Mouse (Mus musculus): Measurements from ENCODE around the gene Stk31. TPM values are rescaled to one million over a fixed set of nuclear protein-coding genes. Genes with fewer than 3 reads are reported as not detected.
"Not testable (repeated sequence)": the region's sequence is repeated elsewhere in the genome, so short reads cannot be mapped to it uniquely, and the experiment has no call there.

Gene Stk31
- total RNA-seq (2021): under 1 TPM; 0.14 to 0.45 TPM
- long read RNA-seq, experiment 1, partial matches to known transcripts: 0 of 1 reads
- long read RNA-seq, experiment 1, other reads (novel, unspliced or antisense): 1 of 1 reads
- long read RNA-seq, experiment 2, partial matches to known transcripts: 0 of 1 reads
- long read RNA-seq, experiment 2, other reads (novel, unspliced or antisense): 1 of 1 reads

DNA sequence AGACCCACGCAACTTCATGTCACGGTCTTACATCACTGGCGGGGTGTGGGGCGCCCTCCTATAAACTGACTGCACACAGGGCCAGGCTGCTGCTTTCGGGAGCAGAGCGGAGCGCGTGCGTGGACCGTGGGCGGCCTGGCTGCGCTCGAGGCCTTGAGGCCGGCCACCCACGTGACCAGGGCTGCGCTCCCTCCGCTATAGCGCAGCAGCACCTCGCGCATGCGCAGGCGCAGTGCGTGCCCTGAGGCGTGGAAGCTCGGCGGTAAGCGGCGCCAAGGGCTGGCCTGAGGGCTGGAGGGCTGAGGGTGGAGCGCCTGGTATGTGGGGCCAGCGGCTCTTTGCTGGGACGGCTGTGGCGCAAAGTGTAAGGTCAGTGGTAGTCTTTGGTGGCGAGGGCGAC is at the start of gene Stk31:
TSS of gene Stk31 (plus strand) at position 289 of the 400 bp plus-strand sequence.
- peak; percentile 27 for DNase-seq

DNA sequence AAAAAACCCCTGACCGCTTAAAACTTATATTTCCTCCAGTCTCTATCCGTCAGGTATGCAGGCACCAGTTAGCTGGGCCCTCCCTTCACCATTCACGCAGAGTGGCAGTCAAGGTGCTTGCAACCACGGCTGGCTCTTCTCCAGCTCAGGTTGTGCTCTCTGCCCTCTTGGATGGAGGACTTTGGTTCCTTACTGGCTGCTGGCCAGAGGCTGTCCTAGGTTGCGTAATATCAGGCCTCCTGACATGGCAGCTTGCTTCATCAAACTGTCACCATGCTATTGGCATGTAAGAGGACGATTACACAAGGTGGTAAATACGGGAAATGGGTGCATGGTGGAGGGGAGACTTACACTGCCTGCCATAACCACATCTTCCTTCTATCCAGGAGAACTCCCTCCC is 45.6 kb upstream of the Stk31 start:
- DNase-seq: no peak

DNA sequence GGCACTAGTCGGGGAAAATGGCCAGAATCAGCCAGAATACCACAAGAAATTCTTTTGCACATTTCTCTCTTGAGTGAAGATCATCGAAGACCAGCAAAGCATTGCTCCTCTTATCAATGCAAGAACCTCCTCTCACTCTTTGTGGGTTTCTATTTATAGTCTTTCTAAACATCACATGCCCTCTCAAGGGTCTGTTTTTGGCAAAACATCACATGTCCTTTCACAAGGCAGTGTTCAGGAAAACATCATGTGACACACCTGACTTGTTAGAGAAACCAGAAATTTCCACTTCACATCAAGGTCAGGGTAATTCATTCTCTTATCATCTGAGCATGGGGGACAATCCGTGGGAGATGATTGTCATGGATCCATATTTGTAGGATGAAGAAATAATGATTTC is 40.8 kb upstream of the Stk31 start:
- no peak for DNase-seq

DNA sequence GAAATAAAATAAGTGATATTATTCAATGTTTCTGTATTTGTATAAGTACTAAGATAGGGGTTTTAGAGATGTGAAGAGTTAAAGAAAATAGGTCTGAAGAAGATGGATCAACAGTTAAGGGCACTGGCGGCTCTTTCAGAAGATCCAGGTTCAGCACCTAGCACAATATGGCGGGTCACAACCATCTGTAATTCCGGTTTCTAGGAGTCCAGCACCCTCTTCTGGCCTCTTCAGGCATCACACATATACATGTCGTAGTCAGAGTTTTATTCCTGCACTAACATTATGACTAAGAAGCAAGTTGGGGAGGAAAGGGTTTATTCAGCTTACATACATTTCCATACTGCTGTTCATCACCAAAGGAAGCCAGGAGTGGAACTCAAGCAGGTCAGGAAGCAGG is 40.2 kb upstream of the Stk31 start:
- DNase-seq: no peak

DNA sequence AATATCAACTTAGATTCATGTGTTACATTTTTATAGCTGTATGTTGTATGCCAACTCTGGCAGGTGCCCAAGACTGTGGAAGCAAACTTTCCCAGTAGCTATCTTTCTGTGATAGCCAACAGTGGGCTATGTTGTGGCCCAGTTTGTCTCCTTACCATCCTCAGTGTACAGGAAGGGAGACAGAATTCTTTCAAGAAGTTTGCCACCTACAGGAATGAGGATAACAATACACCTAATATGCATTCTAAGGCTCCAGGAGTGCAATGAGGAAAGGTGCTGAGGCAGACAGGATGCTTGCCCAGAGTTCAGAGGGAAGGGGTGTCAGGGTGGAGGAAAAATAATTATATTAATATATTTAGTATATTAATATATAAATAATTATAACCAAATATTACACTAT is 35.0 kb upstream of the Stk31 start:
- no peak for DNase-seq

DNA sequence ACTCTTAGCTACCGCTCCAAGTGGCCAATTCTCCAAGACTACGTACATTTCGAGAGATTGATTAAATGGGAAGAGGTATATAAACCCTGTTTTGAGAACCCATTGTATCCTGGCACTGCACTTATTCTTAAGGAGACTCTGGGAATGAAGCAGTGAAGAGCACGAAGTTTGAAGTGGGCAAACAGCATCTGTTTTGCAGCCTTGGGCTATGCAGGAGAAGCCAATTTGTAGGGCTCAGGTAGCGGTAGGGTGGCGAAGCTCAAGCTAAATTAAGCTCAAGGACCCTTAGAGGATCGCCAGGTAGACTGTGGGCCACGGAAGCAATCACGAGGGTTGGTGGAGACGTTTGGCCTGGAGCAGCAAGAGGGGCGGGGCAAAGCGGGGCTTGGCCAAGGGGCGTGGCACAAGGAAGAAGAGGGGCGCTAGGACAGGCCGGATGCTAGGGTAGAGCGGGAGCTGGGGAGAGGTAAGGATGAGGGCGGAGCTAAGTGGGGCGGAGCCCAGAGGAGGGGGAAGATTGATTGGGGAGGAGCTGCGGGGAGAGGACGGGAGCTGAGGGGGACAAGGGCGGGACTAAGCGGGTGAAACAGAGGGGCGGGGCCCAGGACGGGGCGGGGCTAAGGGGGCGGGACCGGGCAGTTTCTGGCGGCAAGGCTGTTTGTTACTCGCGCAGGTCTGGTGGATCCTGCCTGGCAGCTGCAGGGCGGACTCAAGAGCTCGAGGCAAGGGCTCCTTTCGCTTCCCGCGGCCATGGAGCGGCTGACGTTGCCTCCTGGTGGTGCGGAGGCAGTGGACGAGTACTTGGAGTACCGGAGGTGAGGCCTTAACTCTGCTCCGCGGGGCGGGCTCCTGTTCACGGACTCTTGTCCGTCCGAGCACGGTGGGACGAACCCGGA is 28.0 kb upstream of the Stk31 start, which contains the start of gene Fam221a:
TSS of gene Fam221a (plus strand) at position 581 of the 896 bp plus-strand sequence.
- DNase-seq: peak; percentile 75

DNA sequence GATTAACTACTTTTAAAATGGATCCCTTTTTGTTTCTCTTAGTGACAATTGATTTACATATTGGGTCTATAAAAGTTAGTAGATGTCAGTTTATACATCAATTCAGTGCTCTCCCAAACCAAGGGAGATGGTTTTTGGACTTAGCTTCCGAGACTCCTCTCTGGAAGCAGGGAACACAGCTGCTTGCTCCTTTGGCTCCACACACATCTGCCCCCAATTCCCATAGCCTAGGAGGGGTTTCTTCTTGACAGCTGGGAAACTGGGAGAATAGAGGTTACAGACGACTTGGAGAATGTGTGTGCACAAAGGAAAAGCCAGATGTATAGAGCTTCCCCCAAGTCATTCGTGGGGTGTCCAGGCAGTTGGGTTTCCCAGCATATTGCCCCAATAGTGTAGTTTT is 27.2 kb upstream of the Stk31 start:
- DNase-seq: no peak

DNA sequence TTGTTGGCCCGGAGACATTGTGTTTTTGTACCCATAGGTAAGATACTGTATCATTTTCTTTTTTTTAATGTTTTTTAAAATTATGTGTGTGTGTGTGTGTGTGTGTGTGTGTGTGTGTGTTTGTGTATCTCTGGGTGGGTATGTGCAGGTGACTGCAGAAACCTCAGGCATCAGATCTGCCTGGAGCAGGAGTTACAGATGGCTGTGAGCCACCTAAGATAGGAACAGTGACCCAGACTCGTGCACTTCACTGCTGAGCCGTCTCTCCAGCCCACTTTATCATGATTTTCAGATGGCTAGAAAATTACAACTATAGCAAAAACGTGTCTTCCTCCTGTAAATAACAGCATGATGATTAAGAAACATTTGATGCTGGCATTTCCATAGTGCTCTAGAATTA is 22.7 kb upstream of the Stk31 start:
- DNase-seq: no peak

DNA sequence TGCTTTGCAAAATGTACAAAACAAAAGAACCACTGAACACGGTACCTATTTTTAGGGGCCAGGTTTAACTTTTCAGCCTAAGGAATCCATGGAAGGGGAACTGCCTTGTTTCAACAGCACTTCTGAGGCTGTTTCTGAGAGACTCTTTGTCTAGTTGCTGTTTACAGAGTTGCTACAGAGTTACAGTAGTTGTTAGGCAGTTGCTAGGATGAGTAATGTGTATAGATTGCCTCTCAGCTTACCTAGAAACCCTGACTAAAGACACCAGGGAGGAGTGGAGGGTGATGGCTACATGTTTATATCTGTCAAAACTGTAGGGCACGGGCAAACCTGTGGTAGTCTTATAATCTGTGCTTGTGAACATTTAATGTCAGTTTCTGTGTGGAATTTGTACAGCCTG is 21.5 kb upstream of the Stk31 start:
- no peak for DNase-seq

DNA sequence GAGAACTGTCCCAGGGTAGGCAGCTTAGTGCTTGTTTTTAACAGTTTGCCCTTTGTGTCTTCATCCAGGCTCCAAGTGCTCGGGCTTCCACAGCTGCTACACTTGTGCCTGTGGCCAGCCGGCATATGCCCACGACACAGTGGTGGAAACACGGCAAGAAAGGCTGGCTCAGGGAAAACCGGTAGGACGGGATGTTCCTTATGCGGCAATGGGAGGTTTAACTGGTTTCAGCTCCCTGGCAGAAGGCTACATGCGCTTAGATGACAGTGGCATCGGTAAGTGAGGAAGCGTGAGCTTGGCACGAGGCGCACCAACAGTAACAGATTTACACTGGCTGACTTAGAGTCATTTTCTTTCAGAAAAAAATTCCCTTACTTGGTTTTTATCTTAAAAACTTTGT is 17.1 kb upstream of the Stk31 start:
- no peak for DNase-seq

DNA sequence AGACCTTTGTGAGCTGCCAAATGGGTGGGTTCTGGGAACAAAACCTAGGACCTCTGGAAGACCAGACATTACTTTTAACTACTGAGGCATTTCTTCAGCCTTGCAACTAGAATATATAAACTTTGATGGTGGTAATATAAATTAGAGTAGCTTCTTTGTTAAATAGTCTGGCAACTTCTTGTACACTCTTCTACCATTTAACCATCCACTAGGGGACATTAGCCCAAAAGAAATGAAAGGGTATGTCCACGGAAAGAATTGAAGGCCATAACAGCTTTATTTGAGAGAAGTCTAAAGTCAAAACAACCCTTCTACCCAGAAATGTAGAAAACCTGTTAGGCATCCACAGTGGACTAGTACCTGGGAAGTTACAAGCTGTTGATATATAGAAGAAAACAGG is 1.1 kb upstream of the Stk31 start:
- DNase-seq: no peak

DNA sequence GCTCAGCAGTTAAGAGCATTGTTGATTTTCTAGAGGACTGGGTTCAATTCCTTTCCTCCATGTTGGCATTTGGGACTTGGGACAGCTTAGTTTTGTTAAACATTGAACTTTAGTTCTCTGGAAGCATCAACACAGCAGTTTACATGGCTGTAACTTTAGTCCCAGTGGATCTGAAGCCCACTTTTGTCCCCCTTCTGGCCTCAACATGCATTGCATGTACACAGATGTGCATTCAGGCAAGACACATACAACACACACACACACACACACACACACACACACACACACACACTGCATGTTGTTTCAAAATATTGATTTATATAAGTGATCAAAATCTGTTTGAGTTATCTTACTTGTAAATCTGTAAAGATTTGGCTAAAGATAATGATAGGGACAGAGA is 2.1 kb downstream of the Stk31 start:
- no peak for DNase-seq

DNA sequence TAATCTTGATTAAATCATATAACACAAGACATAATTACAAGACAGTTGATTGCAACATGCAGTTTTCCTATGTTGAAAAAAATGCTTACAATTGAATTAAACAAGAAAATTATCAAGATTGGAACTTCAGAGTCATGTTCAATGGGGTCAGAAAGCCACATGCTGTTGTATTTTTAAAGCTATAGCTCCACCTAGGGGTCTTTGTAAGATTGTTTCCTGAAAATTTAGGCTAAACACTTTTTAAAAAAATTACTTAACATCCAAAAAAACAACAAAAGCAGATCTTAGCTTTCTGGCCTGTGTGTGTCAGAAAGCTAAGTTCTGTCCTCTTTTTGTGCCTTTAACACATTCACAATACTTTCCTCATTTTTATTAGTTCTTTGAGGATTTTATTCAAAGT is 3.0 kb downstream of the Stk31 start:
- DNase-seq: no peak

DNA sequence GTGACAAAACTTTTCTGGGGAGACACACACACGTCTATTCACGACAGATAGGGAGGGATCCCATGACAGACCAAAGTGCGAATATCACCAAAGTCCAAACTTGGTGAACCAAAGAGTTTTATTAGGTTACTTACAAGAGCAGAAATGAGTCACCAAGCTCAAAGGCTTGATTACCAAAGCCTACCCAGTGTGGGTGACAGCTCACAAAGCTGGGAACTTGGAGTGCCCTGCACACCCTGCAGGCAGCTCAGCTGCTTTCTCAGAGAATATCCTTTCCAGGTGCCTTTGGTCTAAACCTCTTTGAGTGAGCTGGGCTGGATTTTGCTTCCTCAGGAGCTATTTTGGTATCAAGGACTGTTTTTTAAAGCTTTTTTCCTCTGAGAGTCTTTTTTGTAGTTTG is 15.4 kb downstream of the Stk31 start:
- DNase-seq: no peak

DNA sequence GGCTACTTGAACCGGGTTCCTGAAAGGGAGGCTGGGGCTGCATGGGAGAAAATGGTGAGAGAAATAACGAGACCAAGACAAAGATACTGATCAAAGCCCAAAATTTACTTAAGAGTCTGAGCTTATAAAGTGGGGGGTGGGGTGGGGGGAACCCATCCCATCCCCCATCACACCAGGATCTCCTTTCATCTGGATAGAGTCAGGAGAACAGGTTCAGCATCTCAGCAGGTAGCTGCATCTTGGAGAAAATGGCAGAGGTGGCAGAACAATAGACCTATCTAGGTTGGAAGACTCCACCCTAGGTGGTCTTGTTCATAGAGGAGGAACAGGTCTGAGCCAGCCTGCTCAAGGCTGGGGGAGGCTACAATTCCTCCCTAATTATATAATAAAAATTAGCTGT is 17.6 kb downstream of the Stk31 start:
- not testable (repeated sequence) for DNase-seq

DNA sequence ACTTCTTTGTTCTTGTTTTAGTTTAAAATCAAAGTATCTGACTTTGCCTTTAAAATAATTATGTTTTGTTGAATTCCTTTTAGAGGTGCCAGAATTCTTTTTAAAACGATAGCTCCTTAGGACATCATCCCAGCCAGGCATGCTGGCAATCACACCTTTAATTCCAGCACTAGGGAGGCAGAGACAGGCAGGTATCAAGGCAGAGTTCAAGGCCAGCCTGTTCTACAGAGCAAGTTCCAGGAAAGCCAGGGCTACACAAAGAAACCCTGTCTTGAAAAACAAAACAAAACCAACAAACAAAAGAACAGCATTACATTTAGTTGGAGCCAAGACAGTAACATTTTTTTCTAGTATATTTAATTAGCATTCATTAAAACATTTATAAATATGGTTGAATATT is 20.6 kb downstream of the Stk31 start:
- DNase-seq: no peak

DNA sequence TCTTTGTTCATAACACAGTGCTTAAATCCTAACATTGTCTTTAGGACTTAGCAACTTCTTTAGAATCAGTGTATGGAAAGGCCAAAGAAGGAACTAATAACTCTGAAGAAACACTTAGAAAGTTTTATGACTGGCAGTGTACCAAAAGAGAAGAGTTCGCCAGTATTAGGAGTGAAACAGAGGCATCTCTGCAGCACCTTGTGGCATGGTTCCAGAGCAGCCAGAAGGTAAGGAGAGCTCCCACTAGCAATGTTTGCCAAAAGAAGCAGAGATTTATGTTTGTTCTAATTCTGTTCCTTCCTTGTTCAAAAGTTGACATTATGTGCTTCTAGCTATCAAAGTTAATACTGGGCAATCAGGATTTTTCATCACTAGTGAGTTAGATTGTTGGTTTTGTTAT is 41.9 kb downstream of the Stk31 start:
- no peak for DNase-seq

DNA sequence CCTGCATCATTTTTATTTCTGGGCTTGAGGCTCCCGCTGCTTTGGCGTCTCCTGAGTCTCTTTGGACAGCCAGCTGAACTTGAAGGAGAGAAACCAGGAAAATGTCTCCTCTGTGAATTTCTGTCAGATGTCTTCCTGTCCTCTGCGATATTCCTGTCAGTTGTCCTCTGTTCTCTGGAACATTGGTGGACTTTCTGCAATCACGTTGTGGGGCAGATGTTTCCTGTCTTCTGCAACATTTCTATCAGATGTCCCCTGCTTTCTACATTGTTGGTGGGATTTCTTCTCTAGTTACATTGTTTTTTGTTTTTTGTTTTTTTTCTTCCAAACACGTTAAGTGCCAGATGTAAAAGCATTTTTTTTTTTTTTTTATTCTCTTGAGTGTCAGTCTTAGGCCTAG is 62.7 kb downstream of the Stk31 start:
- no peak for DNase-seq

DNA sequence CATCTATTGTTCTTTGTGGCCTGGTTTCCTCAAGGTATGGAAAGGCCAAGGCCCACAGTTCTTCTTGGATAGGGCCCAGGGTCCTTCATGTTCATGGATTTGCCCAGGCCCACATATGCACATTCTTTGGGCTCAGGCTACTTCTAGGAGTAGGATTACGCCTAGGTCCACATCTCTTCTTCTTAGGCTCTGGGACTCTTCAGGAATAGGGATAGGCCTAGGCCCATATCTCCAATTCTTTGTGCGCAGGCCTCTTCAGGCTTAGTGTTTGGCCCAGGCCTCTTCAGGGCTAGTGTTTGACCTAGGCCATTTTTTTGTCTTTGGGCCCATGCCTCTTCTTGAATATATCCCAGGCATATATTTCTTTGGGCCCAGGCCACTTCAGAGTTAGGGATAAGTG is 87.8 kb downstream of the Stk31 start:
- no peak for DNase-seq

DNA sequence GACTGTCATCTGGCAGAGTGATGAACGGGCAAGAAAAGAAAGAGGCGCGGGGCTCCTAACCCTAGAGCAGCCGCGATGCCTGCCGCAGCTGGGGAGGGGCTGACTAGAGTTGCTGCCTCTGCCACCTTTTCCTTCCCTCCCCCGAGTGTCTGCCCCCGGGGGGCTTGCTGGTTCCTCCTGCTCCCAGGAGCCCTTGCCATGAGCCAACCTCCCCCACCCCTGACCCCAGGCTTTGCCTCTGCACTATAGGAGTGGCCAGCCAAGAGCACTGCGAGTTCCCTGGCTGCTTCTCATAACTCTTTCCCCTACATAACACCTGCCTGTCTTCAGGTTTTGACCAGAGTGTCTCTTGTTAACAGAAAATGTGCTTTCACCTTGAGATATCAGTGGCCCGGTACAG is 96.1 kb downstream of the Stk31 start:
- DNase-seq: no peak

DNA sequence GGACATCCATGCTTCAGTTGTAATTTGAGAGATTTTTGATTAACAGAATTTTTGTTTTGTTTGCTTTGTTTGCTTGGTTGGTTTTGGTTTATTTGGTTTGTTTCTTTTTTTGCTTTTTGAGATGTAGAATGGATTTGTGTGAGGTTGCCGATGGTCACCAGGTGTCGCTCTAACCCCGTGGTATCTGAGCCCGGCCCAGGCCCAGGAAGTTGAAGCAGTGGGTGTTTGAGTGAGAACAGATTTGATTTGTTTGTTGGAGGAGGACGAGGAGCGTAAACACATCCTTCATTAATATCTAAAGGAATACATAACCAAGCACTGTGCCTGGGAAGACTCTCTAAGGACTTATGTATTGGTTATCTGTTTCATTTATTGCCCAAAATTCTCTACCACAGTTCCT is 123.6 kb downstream of the Stk31 start:
- DNase-seq: peak; percentile 73

All from gastrocnemius, postnatal 10 days (tissue).